Mouse (Mus musculus) thymus, postnatal 14 days (tissue): ENCODE results near the gene Samhd1.

Source experiments
- DNase-seq: peaks from one replicate; pipeline ENCODE4 v3.0.0; 2021

The Samhd1 gene

DNA sequence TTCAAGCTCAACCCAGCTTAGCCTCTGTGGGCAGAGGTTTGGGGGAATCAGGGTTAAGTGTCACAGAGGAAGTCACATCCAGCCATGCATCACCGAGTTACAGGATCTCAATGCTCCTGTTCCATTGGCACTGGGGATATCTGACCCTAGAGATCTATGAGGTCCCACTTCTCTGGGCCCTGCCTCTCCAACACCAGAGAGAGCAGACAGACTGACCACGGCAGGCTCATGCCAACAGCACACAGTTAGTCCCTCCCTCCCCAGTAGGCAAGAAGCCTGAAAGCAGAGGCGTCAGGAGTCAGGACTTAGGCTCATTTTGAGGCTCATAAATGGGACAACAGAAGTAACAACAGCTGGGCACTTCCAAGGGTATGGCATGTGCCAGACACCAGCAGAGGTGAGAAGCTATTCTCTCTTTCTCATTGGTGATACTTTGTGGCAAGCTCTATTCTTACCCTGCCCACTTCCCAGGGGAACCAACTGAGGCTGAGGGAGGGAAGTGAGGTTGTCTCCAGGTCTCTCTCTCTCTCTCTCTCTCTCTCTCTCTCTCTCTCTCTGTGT is 65.2 kb downstream of the Samhd1 start:
- DNase-seq, result no peak

- no peak for DNase-seq
These were observed 65.7 kb downstream of the Samhd1 start for GRCm38 (mm10) chr2:157069355-157069735.

- no peak for DNase-seq
These were observed 66.2 kb downstream of the Samhd1 start for GRCm38 (mm10) chr2:157068701-157069354.

DNA sequence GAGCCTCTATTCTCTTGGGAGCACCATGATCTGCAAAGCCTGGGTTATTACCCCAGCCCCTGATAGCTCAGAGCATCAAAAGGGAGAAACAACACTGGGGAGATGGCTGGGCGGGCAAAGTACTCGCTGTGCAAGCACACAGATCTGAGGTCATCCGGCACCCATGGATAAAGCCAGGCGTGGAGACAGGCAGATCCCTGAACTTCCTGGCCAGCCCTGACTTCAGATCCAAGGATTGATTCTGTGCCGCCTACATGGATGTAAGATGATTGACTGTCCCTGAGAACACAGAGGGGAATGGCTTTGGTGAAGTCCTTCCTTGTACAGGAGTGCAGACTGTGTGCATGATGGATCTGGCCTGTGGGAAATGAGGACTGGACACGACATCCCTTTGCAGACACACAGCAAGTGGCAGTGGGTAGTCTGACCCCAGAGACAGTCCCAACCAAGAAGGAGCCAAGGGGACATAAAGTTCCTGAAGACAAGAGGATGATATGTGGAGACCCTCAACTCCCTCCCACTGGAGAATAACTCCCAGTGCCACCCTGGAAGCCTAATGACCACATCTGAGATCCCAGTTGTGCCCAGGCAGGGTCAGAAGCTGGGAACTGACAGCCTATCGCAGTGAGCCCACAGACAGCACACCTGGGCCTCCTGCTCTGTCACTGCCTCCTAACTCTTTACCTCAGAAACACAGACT is 68.2 kb downstream of the Samhd1 start:
- no peak for DNase-seq

DNA sequence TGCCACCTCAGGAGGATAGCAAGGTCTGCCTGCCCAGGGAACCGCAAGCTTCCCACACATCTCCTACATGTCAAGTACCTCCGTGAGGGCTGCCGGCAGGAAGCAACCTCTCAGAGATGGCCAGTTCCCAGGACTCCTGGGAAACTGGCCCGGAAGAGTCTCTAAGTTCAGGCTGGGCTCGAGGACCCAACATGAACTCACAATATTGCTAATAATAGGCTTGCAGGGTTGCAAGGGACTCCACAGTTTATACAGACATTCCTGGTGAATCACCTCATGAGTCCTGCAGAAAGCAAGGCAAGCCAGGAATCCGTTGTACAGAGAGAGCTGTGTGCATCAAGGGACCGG is 69.2 kb downstream of the Samhd1 start:
- no peak for DNase-seq

DNA sequence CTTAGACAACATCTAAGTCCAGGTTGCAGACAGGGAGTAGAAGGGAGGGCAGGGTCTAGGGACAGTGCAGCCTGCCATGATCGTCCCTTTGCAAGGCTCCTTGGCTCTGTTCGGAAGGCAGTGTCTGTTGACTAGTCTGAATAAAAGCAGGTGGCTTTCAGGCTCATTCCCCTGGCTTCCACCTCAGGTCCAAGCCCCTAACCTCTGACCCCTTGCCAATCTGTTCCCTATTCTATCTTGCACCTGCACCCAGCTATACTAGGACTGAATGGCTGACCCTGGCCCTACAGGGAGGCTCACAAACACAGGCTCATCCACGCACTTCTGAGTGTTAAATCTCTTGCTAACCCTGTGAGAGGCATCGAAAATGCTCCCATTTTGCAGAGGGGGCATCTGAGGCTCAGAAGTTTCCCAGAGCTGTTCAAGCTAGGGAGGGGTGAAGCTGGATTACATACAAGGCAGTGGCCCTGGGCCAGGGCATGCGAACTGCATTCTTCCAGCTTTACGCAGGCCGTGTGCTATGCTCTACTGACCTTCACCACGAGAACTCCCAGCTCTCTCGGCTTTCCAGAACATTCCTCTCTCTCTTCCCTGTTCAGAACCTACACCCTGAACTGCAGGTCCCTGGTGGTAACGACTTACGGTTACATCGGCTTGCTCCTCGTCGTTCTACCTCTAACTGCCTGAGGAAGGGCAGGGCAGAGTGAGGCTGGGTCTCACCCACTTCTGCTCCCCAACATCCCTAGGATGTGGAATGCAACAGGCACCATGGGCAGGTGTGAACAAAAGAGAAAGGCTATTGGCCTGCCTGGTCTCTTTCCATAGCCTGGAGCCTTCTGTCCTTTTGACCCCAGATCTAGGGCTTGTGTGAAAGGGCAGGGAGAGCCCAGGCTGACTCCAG is 69.8 kb downstream of the Samhd1 start:
- no peak for DNase-seq

DNA sequence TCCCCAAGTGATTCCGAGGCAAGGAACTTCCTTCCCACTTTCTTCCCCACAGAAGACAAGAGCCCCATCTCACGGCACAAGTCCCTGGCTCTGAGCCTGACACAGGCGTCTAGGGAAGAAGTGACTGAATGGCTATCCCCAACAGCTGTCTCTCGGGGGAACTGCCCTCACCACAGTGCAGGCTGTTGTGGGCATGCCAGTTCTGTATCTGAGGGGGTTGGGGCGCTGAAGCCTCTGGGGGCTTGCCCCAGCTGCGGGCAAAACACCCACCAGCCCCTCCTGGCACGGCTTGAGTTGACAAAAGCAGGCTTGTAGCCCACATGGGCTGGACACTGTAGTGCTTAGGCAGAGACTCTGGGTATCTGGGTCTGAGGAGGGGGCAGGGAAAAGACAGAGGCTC is 70.9 kb downstream of the Samhd1 start:
- DNase-seq, result no peak

DNA sequence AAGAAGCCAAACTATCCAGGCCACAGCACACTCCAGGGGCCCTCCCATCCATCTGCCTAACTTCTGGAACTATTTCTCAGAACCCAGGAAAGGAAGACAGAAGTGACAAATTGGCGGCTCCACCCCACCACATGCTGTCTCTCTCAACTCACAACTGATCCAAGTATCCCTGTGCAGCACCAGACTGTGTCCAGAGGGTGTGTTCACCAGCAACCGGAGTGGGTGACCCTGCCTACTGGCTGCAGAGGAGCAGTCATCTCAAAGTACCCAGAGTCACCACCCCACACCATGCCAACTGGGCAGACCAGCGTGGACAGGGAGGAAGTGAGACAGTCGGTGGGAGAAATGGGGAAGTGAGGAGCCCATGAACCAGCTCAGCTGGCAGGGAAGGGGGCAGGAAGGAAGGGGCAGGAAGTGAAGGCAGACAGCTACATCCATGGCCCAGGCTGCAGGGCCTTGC is 71.8 kb downstream of the Samhd1 start:
- DNase-seq, result no peak

DNA sequence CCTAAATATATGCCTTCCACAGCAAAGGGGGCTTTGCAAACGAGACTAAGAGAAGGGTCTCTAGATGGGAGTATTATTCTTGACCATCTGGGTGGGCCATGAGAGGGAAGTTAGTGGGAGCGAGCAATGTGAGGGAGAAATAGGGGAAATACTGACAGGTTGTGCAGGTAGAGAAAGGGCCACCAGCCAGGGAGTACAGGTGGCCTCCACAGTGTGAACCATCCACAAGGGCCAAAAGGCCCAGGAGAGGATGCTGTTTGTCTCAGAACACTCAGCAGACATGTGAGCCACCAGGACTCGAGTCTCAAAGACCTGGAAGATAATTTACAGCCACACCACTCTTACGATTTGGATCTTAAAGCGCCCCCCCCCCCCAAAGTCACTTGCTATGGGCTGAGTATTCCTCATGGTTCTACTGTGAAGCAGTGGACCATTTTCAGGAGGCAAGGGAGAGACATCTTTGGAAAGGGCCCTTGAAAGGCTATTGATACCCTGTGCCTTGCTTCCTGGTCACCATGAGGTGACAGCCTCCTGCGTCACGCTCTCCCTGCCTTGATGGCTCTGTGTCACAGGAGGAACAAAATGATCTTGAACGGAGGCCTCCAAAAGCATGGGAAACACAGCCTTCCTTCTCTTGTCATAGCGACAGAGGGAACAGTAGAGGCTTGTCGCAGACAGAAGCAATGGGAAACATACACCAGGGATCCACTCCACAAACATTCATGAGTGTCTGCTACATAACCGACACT is 74.3 kb downstream of the Samhd1 start:
- no peak for DNase-seq

DNA sequence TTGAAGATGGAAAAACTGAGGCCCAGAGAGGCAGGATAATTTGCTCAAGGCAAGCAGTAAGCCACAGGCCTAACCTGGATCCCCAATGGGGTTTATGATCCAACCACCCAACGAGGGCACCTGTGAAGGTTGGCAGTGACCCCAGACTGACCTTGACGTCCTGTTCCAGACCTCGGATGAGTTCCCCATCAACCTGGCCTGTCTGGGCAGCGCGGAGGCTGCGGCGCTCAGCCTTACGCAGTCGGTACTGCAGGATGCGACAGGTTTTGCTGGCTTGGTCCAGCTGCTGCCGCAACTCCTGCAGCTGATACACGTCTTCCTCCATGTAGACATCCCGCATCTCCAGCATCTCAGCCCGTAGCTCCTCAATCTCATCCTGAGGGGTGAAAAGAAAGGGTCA is 75.0 kb downstream of the Samhd1 start:
- no peak for DNase-seq

DNA sequence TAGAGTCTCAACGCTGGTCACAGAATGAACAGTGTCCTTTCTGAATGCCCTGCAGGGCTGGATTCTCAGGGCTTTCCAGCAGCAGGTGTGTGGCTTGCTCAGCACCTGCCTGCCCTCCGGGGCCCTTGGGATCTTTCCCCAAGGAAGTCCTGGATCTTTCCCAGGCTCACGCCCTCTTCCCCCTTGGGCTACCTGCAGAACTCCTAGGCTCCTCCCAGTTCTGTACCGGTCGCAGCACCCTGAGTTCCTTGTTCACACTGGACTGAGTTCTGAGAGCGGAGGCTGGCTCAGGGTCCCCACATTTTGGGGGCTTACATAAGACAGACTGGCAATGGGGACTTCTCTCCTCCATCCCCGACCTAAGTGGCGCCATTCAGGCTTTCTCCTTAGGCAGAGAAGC is 75.9 kb downstream of the Samhd1 start:
- DNase-seq, result no peak

DNA sequence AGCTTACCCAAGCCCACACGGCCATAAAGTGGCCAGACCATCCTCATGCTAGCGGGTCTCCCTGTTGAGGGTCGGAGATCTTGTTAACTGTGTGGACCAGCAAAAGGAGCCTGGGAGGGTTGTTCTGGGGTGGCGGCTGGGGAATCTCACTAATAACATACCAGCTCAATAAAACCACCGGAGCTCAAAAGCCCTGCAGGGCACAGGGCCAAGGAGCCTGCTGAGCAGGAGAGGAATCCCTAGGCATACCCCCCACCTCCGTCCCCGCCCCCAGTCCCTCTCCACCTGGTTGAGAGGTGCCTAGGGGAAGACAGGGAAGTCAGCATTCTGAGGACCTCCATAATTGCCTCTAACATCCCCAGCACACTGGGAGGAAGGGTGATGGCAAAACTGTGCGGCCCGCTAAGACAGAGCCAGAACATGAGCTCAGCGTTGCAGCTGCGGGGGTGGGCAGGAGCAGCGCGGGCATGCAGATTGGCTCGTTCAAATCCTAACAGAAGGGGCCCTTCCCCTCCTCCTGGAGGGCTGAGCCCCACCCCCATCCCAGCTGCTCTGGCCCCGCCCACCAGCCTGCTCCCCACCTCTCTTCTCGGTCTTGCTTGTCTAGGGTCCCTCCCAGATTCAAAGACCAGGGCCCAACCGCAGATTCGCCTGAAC is 76.6 kb downstream of the Samhd1 start:
- peak; percentile 84 for DNase-seq

GRCm38 (mm10) chr2:157057758-157058157 is 77.3 kb downstream of the Samhd1 start:
- DNase-seq, result no peak

- no peak for DNase-seq
These were observed 77.9 kb downstream of the Samhd1 start for GRCm38 (mm10) chr2:157057186-157057585.

- no peak for DNase-seq
These were observed 79.3 kb downstream of the Samhd1 start for GRCm38 (mm10) chr2:157055721-157056120.

- DNase-seq, result no peak
These were observed 80.2 kb downstream of the Samhd1 start for GRCm38 (mm10) chr2:157054816-157055215.

DNA sequence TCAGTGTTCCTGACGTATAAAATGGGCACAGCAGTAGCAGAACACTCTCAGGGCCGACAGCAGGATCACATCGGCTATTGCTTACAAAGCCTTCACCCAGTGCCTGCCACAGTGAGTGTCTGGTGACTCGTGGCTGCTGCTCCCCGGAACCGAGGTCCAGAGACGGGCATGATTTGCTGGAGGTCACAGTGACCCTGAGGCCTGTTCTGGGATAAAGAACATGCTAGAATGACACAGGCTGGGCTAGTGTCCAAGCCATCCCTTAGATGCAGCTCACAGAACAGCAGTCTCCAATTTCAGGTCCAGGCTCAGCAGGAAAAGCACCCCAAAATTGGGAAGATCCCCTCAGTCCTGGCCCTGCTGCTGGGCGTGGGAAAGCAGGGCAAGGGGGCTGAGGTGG is 80.8 kb downstream of the Samhd1 start:
- DNase-seq, result no peak

GRCm38 (mm10) chr2:157053787-157054186 is 81.3 kb downstream of the Samhd1 start:
- no peak for DNase-seq

DNA sequence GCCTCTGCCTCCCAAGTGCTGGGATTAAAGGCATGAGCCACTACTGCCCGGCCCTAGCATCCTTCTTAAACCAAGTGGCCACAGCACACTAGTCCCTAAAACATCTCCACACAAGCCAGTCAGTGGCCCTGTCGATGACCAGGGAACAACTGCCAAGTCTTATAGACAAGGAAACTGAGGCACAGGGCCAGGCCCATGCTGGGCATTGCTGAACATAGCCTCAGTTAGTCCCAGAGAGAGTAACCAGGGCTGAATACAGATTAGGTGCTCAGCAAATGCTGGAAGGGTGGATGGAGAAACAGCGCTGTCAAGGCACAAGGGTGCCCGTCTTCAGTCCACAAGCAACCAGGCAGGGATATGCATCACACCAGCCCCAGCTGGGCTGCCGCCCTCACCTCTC is 81.9 kb downstream of the Samhd1 start:
- DNase-seq, result no peak

DNA sequence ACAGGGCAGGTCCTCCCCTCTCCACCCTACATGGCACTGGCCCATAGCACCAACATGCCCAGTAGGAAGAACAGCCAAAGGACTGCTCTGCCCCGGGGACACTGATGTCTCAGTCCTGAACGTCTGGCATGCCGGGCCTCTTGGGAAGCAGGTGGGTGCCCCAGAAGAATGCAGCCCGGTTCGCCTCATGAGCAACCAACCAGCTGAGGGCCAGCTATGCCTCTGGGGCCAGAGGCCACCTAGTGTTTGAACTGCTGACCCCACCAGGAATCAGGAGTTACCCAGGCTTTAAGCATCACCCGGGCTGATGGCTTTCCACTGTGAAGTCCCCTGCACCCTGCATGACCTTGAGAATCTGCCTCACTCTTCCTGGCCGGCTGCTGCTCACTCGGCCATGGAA is 82.6 kb downstream of the Samhd1 start:
- no peak for DNase-seq

DNA sequence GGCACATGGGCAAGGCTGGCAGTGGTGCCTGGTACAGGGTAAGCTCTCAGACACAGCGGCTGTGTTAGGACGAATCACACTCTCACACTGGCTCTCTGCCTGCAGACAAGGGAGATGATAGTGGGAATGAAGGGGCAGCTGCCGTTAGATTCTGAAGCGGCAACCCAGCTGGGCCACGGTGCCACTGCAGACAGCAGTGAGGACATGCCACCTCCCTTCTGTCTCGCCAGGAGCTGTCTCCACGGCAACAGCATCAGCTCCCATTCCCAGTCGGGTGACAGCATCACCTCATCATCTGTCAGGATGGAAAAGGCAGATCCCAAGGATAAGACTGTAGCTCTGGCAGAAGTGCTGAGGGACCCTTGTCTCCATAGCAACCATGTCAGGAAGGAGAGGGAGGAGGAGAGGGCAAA is 85.2 kb downstream of the Samhd1 start:
- no peak for DNase-seq
